Mouse (Mus musculus): ENCODE data around the gene Mrps34.

Mrps34 gene

GRCm38 (mm10) chr17:24881738-24882440 lies 13.0 kb upstream of the Mrps34 start:
- DNase-seq = peak; percentile 64

GRCm38 (mm10) chr17:24884391-24884790 lies 10.5 kb upstream of the Mrps34 start:
- no peak for DNase-seq

GRCm38 (mm10) chr17:24885356-24886133 lies 9.4 kb upstream of the Mrps34 start:
- DNase-seq = no peak

GRCm38 (mm10) chr17:24886134-24886931 lies 8.6 kb upstream of the Mrps34 start, which contains the start of the genes Nubp2 and Spsb3:
Gene Nubp2, minus strand, starts transcription at chr17:24886349.
Gene Spsb3, plus strand, starts transcription at chr17:24886643.
- DNase-seq = peak; percentile 99

GRCm38 (mm10) chr17:24886932-24887271 lies 8.0 kb upstream of the Mrps34 start:
- DNase-seq = no peak

- DNase-seq = no peak
Measured at GRCm38 (mm10) chr17:24887291-24888080, 7.4 kb upstream of the Mrps34 start.

- DNase-seq = no peak
Measured at GRCm38 (mm10) chr17:24888862-24889261, 6.1 kb upstream of the Mrps34 start.

- DNase-seq = no peak
Measured at GRCm38 (mm10) chr17:24890151-24891092, 4.5 kb upstream of the Mrps34 start.

GRCm38 (mm10) chr17:24891321-24891720 lies 3.6 kb upstream of the Mrps34 start:
- peak; percentile 5 for DNase-seq

GRCm38 (mm10) chr17:24892785-24893184 lies 2.1 kb upstream of the Mrps34 start:
- DNase-seq = no peak

GRCm38 (mm10) chr17:24893276-24893675 lies 1.6 kb upstream of the Mrps34 start:
- no peak for DNase-seq

- DNase-seq = no peak
Measured at GRCm38 (mm10) chr17:24894061-24894994, 588 bp upstream of the Mrps34 start.

- DNase-seq = no peak
Measured at GRCm38 (mm10) chr17:24895571-24896240, 790 bp downstream of the Mrps34 start.

- peak; percentile 81 for DNase-seq
Measured at GRCm38 (mm10) chr17:24896241-24896992, 1.5 kb downstream of the Mrps34 start, which contains the start of gene Nme3. Gene Nme3, plus strand, starts transcription at chr17:24896500.

- no peak for DNase-seq
Measured at GRCm38 (mm10) chr17:24896993-24897269, 2.0 kb downstream of the Mrps34 start.

- no peak for DNase-seq
Measured at GRCm38 (mm10) chr17:24897600-24897999, 2.7 kb downstream of the Mrps34 start.

- no peak for DNase-seq
Measured at GRCm38 (mm10) chr17:24898041-24898854, 3.3 kb downstream of the Mrps34 start.

- no peak for DNase-seq
Measured at GRCm38 (mm10) chr17:24899153-24899552, 4.2 kb downstream of the Mrps34 start.

Data from lung, postnatal 10 days (tissue).